Mouse (Mus musculus): ENCODE results near the gene Eef1b2.

The Eef1b2 gene

DNA sequence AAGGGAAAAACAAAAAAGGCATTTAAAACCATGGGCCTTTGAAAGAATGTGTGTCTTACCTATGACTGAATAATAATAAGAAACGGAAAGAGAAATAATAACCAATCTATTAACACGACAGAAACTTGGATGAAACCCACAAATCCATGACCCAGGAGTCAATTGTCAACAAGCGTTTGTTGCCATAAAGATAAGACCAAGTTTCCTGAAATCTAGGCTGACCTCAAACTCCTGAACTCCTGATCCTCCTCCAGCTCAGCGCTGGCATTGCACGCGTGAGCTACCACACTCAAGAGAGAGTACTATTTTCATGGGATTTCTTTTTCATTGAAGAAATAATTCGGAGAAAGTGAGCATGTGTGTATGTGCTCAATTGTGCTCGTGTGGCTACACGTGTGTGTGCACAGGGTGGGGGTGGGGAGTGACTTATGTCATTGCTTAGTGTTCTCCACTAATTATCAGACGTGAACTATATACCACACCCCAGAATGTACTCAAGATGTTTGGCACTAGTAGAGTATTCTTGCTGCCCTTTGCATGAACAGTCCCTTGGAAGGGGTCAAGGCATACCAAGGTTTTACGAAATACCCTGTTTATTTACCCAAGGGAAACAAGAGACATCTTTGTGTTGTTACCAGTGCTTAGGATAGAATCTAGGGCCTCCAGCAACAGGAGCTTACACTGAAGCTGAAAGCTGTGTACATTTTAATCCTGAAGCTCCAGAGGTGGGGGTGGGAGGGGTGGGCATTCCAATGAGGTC lies 15.9 kb downstream of the Eef1b2 start:
- no peak for DNase-seq (ENCODE audit: low spot score in 2 of 2)

DNA sequence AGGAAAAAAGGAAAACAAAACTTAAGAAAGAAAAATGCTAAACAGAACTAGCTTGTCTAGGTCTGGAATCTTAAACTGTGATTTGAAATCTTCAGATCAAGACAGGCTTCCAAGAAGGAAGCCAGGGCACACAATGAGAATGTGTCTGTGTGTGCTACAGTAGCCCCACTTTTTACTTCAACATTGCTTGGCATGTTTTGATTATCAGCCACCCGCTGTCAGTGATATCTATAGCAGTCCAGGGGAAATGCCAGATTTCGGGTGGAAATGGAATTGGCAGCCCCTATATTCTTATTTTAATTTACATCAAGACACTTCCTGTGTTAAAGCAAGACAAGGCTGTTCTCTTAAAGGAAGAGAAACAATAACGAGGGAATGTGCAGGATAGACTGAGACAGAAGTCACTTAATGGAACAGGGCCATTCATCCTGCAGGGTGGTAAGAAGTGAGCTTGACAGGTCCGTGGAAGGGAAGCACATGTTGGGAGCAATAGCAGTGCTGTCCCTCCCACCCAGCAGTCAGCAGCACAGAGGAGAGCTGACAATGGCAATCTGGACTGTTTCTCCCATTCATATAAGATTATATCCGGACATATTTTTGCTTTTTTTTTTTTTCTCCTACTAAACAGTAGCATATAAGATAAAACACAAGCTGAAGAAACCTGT lies 19.4 kb downstream of the Eef1b2 start:
- DNase-seq (ENCODE audit: low spot score in 2 of 2) = no peak

DNA sequence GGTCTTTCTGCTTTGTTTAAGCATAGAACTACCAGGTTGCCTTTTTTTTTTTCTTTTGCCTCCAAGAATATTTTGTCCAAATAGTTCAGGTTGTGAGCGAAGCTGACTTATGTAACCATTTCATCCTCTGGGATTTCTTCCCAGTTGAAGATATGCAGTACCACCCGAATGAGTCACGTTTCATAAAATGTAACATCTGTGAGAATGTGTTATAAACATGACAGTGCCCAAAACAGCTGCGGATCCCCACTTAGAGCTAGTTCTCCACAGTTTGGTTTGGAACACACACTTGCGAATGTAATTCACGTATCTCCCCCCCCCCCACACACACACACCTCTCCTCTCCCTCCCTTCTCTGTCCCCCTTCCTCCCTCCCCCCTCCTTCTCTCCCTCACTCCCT lies 22.8 kb downstream of the Eef1b2 start:
- DNase-seq (ENCODE audit: low spot score in 2 of 2) = no peak

DNA sequence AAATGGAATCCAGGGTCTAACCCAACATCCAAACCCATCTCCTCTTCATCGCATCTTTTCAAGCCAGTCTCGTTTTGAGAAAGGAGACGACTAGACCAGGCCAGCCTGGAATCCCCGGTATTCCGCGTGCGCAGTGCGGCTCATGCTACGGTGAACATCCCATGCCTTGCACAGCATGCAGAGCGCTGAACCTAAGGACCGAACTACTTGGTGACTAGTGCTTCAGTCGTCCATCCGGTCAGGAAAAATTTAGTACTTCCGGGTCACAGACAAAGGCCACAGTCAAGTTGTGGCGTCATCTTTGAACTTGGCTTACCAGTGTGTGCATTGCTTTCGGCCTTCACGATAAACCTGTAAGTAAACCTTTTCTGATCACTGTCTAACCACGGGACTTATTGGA lies 23.7 kb downstream of the Eef1b2 start:
- DNase-seq (ENCODE audit: low spot score in 2 of 2) = no peak

DNA sequence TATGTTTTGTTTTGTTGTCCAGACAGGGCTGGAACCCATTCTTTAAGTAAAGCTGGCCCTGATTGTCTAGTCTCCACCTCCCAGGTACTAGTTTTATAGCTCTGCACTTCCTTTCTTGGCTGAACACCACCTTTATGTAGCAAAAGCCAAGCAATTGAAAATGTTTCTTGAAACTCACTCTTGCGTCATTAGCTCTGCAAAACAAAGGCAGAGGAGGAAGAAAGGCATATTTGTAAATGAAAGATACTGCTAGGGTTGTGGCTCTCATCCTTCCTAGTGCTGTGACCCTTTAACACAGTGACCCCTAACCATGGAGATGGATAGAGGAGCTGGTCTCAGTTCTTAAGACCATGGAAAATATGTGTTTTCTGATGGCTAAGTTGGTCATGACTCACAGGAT lies 25.0 kb downstream of the Eef1b2 start:
- no peak for DNase-seq (ENCODE audit: low spot score in 2 of 2)

DNA sequence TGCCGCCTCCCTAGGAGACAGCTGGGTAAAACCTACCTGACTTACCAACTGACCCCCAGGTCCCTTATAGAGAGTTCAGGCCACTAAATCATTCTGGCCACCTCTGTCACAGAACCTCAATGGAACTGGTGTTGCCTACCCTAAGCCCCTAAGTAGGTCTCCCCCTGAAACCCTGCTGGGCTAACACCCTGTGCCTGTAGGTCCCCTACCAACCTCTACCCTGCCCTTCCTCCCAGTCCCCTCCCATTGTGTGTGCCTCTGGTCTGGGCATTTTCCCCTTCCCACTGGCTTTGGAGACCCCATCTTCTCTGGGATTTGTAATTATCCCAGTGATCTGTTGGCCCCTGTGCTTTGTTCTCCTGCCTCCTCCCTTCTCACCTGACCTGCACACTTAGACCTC lies 26.8 kb downstream of the Eef1b2 start:
- no peak for DNase-seq (ENCODE audit: low spot score in 2 of 2)

DNA sequence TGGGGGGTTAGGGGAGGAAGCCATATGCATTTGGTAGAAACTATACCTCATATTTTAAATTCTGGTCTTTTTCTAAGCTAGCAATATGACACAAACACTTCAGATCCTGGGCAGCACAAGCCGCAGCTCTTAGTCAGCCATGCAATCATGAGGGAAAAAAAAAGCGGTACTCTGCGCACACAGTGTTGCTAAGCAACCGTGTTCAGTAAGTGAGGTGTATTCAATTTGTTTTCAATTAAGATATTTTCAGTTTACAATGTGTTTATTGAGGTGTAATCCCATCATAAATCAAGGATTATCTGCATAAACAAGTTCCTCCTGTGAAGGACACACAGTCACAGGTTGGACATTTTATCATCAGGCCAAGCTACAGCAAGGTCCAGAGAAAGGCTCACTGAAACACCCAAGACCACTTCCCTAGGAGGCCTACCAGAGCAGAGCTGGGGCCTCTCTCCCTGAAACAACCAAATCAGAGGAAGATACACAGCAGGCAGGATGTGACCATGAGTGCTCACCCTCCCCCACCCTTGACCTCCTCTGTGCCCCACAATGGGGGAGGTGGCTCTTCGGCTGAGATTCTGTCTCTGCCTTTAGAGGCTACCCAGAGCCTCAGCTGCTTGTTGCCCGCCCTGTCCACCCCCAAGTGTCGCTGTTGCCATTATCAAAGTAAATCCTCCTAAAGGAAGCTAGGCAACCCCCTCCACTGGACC lies 27.5 kb downstream of the Eef1b2 start:
- no peak for DNase-seq (ENCODE audit: low spot score in 2 of 2)

DNA sequence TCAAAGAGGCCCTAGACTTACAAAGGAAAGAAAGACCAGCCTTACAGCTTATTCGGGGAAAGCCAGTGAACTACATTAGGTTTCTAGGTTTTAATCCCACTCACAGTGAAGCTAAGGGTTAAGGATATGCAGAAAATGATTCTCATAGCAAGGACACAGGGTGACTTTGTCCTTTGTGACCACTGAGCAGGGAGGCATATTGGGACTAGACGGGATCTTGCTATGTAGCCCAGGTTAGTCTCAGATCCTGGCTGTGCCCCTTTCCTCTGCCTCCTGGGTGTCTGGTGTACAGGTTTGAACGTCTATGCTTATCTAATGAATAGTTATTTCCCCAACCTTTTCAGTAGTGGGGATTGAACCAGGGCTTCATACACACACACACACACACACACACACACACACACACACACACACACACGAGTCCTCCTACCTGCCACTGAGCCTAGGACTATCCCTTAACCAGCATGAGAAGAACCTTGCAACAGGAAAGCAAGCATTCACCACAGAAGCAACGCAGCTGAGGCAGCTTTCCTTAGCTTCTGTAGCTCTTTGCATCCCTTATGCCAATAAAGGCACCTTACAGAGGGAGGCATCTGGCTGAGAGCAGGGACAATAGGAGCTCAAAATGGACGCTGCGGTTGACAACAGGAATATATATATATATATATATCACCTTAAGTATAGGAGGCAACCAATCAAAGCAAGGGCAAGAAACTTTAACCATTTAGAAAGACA lies 28.2 kb downstream of the Eef1b2 start:
- no peak for DNase-seq (ENCODE audit: low spot score in 2 of 2)

DNA sequence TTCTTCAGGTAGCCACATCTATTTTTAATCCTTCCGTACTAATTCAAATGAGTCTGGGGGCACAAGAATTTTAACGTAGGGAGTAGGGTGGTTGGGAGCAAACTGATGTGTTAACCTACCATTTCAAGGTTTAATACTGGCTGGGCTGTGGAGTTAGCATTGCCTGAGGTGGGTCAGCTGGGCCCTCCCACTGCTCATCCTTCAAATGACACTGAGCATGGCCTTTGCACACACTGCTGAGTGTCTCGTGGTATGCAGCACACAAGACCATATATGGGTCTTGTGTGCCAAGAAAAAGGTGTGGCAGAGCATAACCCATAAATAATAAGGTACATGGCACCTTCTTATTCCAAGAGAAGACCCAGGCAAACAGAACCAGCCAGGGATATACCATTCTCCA lies 31.0 kb downstream of the Eef1b2 start:
- DNase-seq (ENCODE audit: low spot score in 2 of 2) = no peak

DNA sequence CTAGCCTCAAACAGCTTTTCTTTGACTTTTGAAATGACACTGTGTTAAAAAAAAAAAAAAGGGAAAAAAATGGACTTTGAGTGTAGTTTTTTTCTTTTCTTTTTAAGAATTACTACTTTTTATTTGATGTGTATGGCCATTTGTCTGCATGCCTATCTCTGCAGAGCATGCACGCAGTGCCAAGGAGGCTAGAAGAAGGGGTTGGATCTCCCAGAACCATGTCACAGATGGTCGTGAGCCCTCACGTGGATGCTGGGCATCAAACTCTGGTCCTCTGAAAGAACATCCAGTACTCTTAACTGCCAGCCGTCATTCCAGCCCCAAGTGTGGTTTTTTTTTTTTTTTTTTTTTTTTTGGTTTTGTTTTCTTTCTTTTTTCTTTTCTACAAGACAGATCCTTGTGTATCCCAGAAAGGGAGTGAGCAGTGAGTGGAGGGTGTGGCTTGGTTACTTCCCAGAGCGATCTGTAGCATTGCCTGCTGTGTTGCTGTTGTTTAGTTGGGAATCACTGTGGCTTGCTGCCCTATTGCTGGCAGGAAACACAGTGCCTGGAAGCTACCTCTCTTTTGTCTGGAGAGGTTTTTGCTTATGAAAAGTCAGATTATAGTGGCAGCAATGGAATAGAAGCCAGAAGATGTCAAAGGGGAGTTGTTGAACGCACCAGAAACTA lies 33.4 kb downstream of the Eef1b2 start:
- no peak for DNase-seq (ENCODE audit: low spot score in 2 of 2)

DNA sequence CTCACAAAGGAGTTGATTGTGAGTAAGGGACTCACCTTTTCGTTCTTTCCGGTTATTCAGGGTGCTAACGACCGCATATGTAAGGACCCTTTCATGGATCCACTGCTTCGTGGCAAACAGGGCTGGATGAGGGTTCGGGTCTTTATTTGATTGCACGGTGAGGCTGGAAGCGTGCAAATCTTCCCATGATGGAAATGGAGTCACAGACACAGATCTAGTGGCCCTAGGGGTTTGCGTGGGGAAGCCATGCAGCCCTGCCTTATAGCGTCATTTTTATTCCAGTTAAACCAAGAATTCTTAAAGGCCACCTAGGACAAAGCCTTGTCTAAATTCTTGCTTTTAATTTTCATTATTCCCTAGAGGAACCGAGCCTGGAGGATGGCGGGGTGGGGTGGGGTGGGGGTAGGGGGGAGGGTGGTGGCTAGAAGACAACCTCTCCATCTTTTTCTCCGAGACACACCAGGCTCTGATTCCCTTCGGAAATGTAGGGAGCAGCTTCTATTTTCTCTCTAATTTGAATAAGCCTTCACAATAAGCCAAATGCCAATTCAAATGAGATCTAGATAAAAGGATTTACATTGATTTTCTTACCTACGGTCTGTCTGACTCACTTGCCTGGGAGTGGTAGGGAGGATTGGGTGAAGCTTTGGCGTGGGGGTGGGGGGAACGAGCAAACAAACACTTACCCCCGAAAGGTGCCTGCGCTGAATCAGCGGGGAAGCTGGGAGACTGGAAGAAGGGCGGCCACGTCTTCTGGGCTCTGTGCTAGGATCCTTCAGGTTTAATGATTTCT lies 37.0 kb downstream of the Eef1b2 start:
- DNase-seq (ENCODE audit: low spot score in 2 of 2) = no peak

DNA sequence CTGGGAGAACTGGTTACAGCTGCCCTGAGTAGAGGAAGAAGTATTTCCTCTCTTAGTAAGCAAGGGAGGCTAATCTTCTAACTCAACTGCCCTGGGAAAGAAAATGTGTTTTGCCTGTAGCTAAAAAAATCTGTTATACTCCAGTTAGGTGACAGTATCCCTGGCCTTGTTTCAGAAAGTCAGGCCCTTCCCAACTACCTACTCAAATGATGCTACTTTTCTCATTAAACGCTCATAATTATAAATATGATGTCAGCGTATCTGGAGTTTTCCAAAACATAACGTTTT lies 37.6 kb downstream of the Eef1b2 start, which contains the start of gene Gpr1:
Gpr1 (minus strand) TSS at position 273 of the 288 bp plus-strand sequence.
- no peak for DNase-seq (ENCODE audit: low spot score in 2 of 2)

DNA sequence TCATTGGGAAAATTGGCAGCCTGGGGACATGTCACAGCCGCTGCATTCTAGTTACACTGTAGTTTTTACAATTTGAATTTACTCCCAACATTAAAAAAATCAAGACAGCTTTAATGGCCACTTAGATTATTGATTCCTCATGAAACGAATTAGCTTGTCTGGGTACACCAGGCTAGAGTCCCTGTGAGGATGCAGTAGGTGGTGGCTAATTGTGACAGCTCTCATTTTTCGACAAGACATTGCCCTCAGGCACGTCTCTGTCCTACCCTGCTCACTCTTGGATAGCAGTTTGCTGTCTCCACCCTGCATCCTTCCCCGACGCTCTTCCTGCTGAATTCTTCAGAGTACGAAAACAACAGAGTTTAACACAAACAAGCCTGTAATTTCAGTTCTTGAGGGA lies 38.0 kb downstream of the Eef1b2 start:
- DNase-seq (ENCODE audit: low spot score in 2 of 2) = no peak

DNA sequence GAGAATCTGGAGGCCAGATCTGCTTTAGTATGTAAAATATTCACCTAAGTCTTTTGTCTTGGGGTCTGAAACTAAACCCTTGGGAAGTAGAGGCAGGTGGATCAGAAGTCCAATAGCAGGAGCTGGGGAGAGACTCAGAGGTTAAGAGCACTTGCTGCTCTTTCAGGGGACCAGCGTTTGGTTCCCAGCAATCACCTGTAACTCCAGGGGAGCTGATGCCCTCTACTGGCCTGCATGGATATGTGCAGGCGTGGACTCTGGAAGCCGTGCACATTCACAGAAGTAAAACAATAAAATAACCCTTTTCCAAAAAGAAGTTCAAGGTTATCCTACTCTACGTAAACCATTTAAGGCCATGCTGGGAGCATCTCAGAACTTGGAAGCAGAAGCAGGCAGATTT lies 42.7 kb downstream of the Eef1b2 start:
- DNase-seq (ENCODE audit: low spot score in 2 of 2) = no peak

DNA sequence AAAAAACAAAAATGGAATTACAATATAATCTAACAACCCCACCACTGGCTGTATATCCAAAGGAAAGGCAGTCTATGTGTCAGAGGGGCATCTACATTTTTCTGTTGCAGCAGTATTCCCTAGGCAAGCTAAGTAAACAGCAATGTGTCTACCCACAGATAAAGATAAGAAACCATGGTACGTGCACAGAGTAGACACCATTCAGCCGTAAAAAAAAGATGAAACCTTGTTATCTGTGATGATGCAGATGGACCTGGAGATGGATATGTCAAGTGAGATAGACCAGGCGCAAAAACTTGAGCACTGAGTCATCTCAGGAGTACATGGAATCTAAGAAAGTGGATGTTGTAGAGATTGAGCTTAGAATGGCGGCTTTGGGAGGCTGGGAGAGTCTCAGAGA lies 48.4 kb downstream of the Eef1b2 start:
- DNase-seq (ENCODE audit: low spot score in 2 of 2) = no peak

DNA sequence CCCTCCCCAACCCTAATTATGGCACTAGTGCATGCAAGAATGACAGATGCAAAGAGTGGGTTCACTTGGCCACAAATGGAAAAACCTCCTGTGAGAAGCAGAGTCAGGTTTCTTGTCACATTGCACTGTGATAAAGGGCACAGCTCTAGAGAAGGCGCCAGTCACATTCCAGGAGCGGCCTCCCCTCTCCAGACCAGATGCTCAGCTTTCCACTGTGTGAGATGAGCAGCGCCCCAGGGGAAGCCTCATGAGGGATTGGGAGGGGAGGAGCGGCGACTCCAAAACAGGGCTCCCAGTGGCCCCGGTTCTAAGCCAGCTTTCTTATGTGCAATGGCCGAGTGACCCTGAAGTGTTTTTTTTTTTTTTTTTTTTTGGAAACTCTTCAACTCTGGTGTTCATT lies 49.3 kb downstream of the Eef1b2 start:
- no peak for DNase-seq (ENCODE audit: low spot score in 2 of 2)

DNA sequence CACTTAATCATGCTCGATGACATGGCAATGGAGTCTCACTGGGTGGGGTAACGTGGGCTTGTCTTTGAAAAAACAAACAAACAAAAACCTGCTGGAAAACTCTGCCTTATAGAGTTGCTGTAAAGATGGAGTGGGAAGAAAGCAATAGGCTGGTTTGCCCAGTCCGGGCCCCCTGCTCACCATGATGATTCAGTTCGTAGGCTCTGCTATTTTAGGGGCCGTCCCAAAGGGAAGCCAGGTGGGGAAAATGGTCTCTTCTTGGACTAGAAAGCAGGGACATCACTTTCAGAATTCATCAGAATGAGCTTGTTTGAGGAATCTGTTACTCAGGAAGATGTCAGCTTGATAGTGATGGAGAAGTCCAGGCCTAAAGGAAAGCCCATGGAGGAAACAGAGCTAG lies 50.6 kb downstream of the Eef1b2 start:
- no peak for DNase-seq (ENCODE audit: low spot score in 2 of 2)

Measured in spleen, postnatal 4 days (tissue).